Mouse (Mus musculus) liver, adult 2 months (tissue): ENCODE results near the gene Mfsd13b. TPM values are rescaled to one million over a fixed set of nuclear protein-coding genes. Genes with fewer than 3 reads are reported as not detected.
A peak's percentile ranks its signal among the peaks of the same experiment; 100 is the strongest.

Experiments used
- DNase-seq: peaks from one replicate; pipeline ENCODE4 v3.0.0-alpha.2; 2011; ENCODE audit warnings: low read depth, low spot score; ENCODE audit errors: extremely low read depth
- H3K27ac ChIP-seq: fragments of 200-500 bp; replicated peaks from 2 replicates; pipeline ENCODE4 v1.5.1; 2012; ENCODE audit warnings: low read depth, mild to moderate bottlenecking, control low read depth, inconsistent platforms, low read length; ENCODE audit not compliant: insufficient read depth
- H3K27me3 ChIP-seq: fragments of 200-500 bp; 2 replicates; pipeline ENCODE4 v1.6.1; 2012; ENCODE audit warnings: mild to moderate bottlenecking, moderate library complexity, low read length, inconsistent platforms; ENCODE audit not compliant: control insufficient read depth, insufficient read depth
- H3K36me3 ChIP-seq: fragments of 200-500 bp; 2 replicates; pipeline ENCODE4 v1.6.1; 2012; ENCODE audit warnings: low read length, inconsistent platforms; ENCODE audit not compliant: control insufficient read depth, insufficient read depth
- H3K4me1 ChIP-seq: fragments of 200-500 bp; 2 replicates; pipeline ENCODE4 v1.6.1; 2011; ENCODE audit warnings: low read length; ENCODE audit not compliant: control insufficient read depth, insufficient read depth
- H3K4me3 ChIP-seq: fragments of 200-500 bp; 2 replicates; pipeline ENCODE4 v1.5.1; 2011; ENCODE audit warnings: low read depth, mild to moderate bottlenecking, control low read depth, low read length, moderate library complexity; ENCODE audit not compliant: insufficient read depth
- H3K79me2 ChIP-seq: fragments of 200-500 bp; 2 replicates; pipeline ENCODE4 v1.6.1; 2012; ENCODE audit warnings: inconsistent platforms, mild to moderate bottlenecking, low read length, moderate library complexity; ENCODE audit not compliant: control insufficient read depth, insufficient read depth
- H3K9ac ChIP-seq: fragments of 200-500 bp; 2 replicates; pipeline ENCODE4 v1.6.1; 2012; ENCODE audit warnings: low read depth, mild to moderate bottlenecking, control low read depth, inconsistent platforms, low read length
- CTCF ChIP-seq: fragments of 200-500 bp; IDR thresholded peaks from 2 replicates; pipeline ENCODE4 v1.5.1; 2011; ENCODE audit warnings: low read depth, low read length, control low read depth
- POLR2A ChIP-seq: fragments of 200-500 bp; IDR thresholded peaks from 2 replicates; pipeline ENCODE4 v1.6.1; 2011; ENCODE audit warnings: low read length, control low read depth; ENCODE audit not compliant: insufficient read depth; ENCODE audit errors: extremely low read depth
- WGBS: fragments of 180-500 bp; shearing (Covaris S2); methylation state at CpG from one replicate; pipeline ENCODE4 v1.1.7; 2018; 5-methylcytosine and 5-hydroxymethylcytosine counted together
- polyA plus RNA-seq: library from polyadenylated mRNA; depleted of rRNA; stranded (reverse); fragments of >200 nt; gene quantifications from 2 replicates; pipeline ENCODE4 v1.2.3, GENCODE M21; 2012
- total RNA-seq: library from RNA; depleted of rRNA; stranded (reverse); fragments of >200 nt; gene quantifications from 2 replicates; pipeline ENCODE4 v1.2.3, GENCODE M21; 2014

Mfsd13b gene
- total and polyA plus RNA-seq, 2 experiments, result not detected

DNA sequence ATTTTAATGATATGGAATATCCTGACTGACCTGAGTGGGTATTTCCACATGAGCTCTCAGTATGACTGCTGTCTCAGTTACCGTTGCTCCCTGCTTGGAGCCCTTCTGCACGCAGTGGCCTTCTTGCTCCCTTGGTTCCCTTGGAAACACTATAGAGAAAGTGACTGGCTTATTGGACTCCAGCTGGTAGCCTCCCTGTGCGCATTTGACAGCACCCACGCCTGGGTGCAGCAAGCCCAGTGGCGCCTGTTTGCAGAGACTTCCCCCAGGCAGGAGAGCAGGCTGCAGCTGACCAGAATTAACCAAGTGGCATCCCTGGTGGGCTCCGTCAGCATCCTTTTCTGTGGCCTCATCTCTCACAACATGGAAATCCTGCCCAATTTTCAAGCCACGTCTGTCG, 8.9 kb downstream of the Mfsd13b start:
- Histone ChIP-seq H3K36me3 (no peaks in the 10 kb centered on the region), H3K4me3 (no peak overlapping the region), H3K27ac (no peak overlapping the region), H3K27me3 (no peaks in the 10 kb centered on the region), H3K79me2 (no peaks in the 10 kb centered on the region), H3K4me1 (no peaks in the 10 kb centered on the region), H3K9ac (no peak overlapping the region)
- no peak for TF ChIP-seq POLR2A
- TF ChIP-seq CTCF, result no peak
- DNase-seq, result no peak
- 84% methylated on average over 8 of the region's 8 CpGs for WGBS

DNA sequence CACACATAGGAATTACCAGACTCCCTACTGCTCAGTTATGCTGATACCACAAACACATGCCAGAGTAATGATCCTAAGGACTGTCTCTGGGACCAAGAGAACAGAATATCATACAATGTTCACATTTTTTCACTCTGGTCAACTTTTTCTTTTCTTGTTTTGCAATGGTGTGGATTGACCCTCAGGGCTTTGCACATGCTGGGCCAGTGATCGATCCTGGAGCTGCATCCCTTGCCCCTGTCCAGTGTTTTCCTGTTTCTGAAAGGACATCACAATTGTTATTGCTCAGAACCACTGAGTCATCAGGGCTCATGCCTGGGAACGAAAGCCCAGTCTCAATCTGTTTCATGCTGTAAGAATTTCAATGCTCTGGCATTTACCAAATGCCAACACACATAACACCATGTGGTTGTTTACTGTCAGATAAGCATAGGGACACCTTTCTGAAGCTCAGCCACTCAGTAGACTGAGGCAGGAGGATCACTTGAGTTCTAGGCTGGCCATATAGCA, 16.8 kb downstream of the Mfsd13b start:
- Histone ChIP-seq H3K4me3 (no peak overlapping the region), H3K79me2 (no peaks in the 10 kb centered on the region), H3K27ac (no peak overlapping the region), H3K36me3 (no peaks in the 10 kb centered on the region), H3K9ac (no peak overlapping the region), H3K4me1 (peaks cover 1% of the 10 kb centered on the region; the same call in 1 of the 2 replicates), H3K27me3 (no peaks in the 10 kb centered on the region)
- 94% methylated on average over 2 of the region's 2 CpGs for WGBS
- no peak for DNase-seq
- TF ChIP-seq CTCF (no peak), POLR2A (no peak)

DNA sequence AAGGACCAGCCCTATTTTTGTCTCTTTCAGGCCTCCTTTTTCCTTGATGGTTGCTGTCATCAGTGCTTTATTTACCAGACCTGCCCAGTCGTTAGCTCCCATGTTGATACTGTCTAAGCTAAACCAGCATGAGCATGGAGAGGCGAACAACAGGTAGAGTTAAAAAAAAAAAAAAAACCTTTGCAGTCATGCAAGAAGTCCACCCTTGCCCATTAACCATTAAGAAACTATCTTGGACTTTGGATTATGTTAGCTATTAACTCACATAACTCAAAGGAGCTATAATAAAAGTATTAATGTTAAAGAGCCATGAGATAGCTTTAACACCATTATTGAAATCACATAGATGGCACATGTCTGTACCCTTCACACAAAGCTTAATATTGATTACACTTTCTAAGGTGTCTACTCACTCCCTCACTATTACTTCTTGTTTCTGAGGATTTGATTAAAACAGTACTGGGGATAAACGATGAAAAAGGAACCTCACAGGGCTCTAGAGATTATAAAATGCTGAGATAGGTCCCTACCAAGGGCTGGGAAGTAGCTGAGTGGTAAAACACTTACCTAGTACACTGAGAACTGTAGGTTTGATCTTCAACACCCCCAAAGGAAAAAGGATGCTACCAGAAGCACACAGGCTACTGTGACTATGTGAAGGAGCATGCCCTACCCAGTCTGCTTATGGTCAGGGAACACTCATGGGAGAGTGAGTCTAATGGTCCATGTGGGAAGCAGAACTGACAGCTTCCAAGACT, 17.9 kb downstream of the Mfsd13b start:
- DNase-seq, result no peak
- Histone ChIP-seq H3K4me3 (no peak overlapping the region), H3K36me3 (no peaks in the 10 kb centered on the region), H3K9ac (no peak overlapping the region), H3K27ac (no peak overlapping the region), H3K79me2 (no peaks in the 10 kb centered on the region), H3K27me3 (no peaks in the 10 kb centered on the region), H3K4me1 (peaks cover 2% of the 10 kb centered on the region; the same call in 1 of the 2 replicates)
- WGBS, result 61% methylated on average over 3 of the region's 3 CpGs
- TF ChIP-seq POLR2A, result no peak
- no peak for TF ChIP-seq CTCF

DNA sequence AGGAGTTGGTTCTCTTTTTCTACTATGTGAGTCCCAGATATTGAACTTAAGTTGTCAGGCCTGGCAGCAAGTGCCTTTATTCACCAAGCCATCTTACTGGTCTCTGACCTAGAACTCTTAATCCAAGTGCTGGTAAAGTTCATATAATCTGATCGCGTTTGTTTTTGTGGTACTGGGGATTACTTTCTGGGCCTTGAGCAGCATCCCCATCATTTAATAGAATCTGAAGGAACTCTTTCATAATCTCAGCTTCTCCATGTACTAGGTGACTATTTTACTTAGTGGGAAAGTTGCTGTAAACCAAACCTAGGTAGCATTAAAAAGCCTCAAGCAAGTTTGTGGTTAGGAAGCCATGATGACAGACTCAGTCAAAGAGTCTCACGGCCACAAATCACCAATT, 19.6 kb downstream of the Mfsd13b start:
- Histone ChIP-seq H3K36me3 (no peaks in the 10 kb centered on the region), H3K79me2 (no peaks in the 10 kb centered on the region), H3K27ac (no peak overlapping the region), H3K4me3 (no peak overlapping the region), H3K9ac (no peak overlapping the region), H3K27me3 (no peaks in the 10 kb centered on the region), H3K4me1 (peaks cover 2% of the 10 kb centered on the region; the same call in 1 of the 2 replicates)
- no peak for DNase-seq
- 87% methylated on average over 3 of the region's 3 CpGs for WGBS
- TF ChIP-seq POLR2A (no peak), CTCF (no peak)

DNA sequence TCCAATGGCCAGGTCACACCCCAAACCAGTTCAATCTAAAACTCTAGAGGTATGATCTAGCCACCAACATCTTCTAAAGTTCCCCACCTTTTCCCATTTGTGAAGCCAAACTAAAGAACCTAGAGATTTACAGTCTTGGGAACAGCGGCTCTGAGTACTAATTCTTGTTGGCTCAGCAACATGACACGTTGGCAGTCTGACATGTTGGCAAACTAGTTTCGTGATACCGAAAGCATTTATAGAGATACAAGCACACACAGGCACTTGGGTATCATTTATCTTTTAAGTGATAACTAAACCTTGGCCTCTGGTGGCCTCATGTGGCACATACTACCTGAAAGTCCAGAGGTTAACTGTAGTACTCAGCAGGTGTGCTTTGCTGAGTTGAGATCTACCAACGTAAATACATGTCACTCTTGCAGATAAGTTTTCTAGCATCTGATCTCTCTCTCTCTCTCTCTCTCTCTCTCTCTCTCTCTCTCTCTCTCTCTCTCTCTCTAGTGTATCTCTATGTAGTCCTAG, 20.2 kb downstream of the Mfsd13b start:
- DNase-seq, result peak; percentile 31
- no peaks in the 10 kb centered on the region for H3K27me3 ChIP-seq
- no peak for TF ChIP-seq POLR2A
- no peak for TF ChIP-seq CTCF
- H3K9ac ChIP-seq, result no peak overlapping the region
- H3K36me3 ChIP-seq, result no peaks in the 10 kb centered on the region
- H3K79me2 ChIP-seq, result no peaks in the 10 kb centered on the region
- H3K4me3 ChIP-seq, result no peak overlapping the region
- peaks cover 2% of the 10 kb centered on the region; the same call in 1 of the 2 replicates for H3K4me1 ChIP-seq
- no peak overlapping the region for H3K27ac ChIP-seq
- WGBS, result 54% methylated on average over 5 of the region's 5 CpGs
